In genomic region chrX:42718078-42718785, GRCm38 (mm10) we compare ENCODE assay signal across 28 mouse cellular contexts.
DNase-seq lines count a peak whose midpoint lies in the region; ATAC-seq lines count a peak whose summit lies in the region.
"Had no signal": no experiment of that assay in that cellular context is flagged by ENCODE, and none has a peak within 500 bp of the region (broad histone marks: within the 10 kb centered on the region; RNA-seq: fewer than 3 reads in every experiment).

No protein-coding gene starts in this region.

- H3K4me2 ChIP-seq in forebrain, embryonic 15.5 days (replicated peaks): no peak overlapping the region
- no peak overlapping the region for H3K4me2 ChIP-seq in forebrain, embryonic 16.5 days (ENCODE audit: low read length)
- H3K4me2 ChIP-seq: embryonic facial prominence, embryonic 12.5 days; embryonic facial prominence, embryonic 15.5 days; heart, embryonic 12.5 days; heart, embryonic 15.5 days; hindbrain, embryonic 14.5 days had no signal

- ATAC-seq in forebrain, embryonic 15.5 days (replicated peaks): peak; percentile 72; the same call in 1 of the 2 replicates
- peak; percentile 87 for ATAC-seq in forebrain, embryonic 16.5 days
- ATAC-seq: activated CD4-positive, CD25-positive, alpha-beta regulatory T cell, adult 4 months; CD4-positive, CD25-positive, alpha-beta regulatory T cell, adult 4 months; hindbrain, postnatal 0 days; inflammation-experienced regulatory T-cells, adult 6 months; intestine, embryonic 16.5 days had no signal

- no peak for DNase-seq in forebrain, embryonic 10.5 days (ENCODE audit: extremely low spot score, low spot score)
- peak; percentile 73 for DNase-seq in retina, postnatal 1 day
- no peak for DNase-seq in right cerebral cortex, postnatal 36 days (ENCODE audit: low spot score in 2 of 2)
- no peak for DNase-seq in heart, adult 18-20 months
- DNase-seq: adrenal gland, adult 8-10 months; adrenal gland, postnatal 25 days; cerebellum, adult 2 months; cerebellum, adult 9-11 months; cerebellum, postnatal 25 days; gastrocnemius, adult 2 months; gastrocnemius, postnatal 14 days; heart, adult 11 months; heart, postnatal 10 days; heart, postnatal 36 days; kidney, adult 18-20 months had no signal

- H3K9me3 ChIP-seq in forebrain, embryonic 15.5 days: no peaks in the 10 kb centered on the region
- H3K9me3 ChIP-seq in forebrain, embryonic 10.5 days: no peaks in the 10 kb centered on the region
- no peaks in the 10 kb centered on the region for H3K9me3 ChIP-seq in forebrain, embryonic 16.5 days (ENCODE audit: control insufficient read depth, low read length)
- H3K9me3 ChIP-seq: embryonic facial prominence, embryonic 12.5 days; embryonic facial prominence, embryonic 15.5 days; heart, embryonic 12.5 days; heart, embryonic 15.5 days; hindbrain, embryonic 10.5 days had no signal

- H3K9ac ChIP-seq in forebrain, embryonic 15.5 days (replicated peaks): no peak overlapping the region
- H3K9ac ChIP-seq in forebrain, embryonic 16.5 days (replicated peaks; ENCODE audit: low read depth, low read length): no peak overlapping the region
- H3K9ac ChIP-seq: embryonic facial prominence, embryonic 12.5 days; embryonic facial prominence, embryonic 15.5 days; heart, embryonic 12.5 days; heart, embryonic 15.5 days; hindbrain, embryonic 14.5 days had no signal

- no peaks in the 10 kb centered on the region for H3K36me3 ChIP-seq in forebrain, embryonic 15.5 days
- H3K36me3 ChIP-seq in forebrain, embryonic 10.5 days (replicated peaks): no peaks in the 10 kb centered on the region
- H3K36me3 ChIP-seq in forebrain, embryonic 16.5 days (ENCODE audit: control insufficient read depth, insufficient read depth): no peaks in the 10 kb centered on the region
- H3K36me3 ChIP-seq: embryonic facial prominence, embryonic 12.5 days; embryonic facial prominence, embryonic 15.5 days; heart, embryonic 12.5 days; heart, embryonic 15.5 days; hindbrain, embryonic 10.5 days had no signal

- no peaks in the 10 kb centered on the region for H3K27me3 ChIP-seq in forebrain, embryonic 15.5 days
- H3K27me3 ChIP-seq in forebrain, embryonic 10.5 days (ENCODE audit: poor library complexity, severe bottlenecking): no peaks in the 10 kb centered on the region
- H3K27me3 ChIP-seq in forebrain, embryonic 16.5 days (replicated peaks; ENCODE audit: control insufficient read depth, insufficient read depth, low read length): no peaks in the 10 kb centered on the region
- H3K27me3 ChIP-seq: embryonic facial prominence, embryonic 12.5 days; embryonic facial prominence, embryonic 15.5 days; heart, embryonic 12.5 days; heart, embryonic 15.5 days had no signal

- no peak overlapping the region for H3K27ac ChIP-seq in forebrain, embryonic 15.5 days (replicated peaks)
- H3K27ac ChIP-seq in forebrain, embryonic 10.5 days: no peak overlapping the region
- H3K27ac ChIP-seq in forebrain, embryonic 16.5 days (ENCODE audit: low read length): no peak overlapping the region
- H3K27ac ChIP-seq: embryonic facial prominence, embryonic 12.5 days; embryonic facial prominence, embryonic 15.5 days; gastrocnemius, adult 2 months; heart, embryonic 15.5 days; hindbrain, embryonic 10.5 days; hindbrain, embryonic 14.5 days; hindbrain, postnatal 0 days had no signal

- H3K4me1 ChIP-seq in forebrain, embryonic 15.5 days: no peaks in the 10 kb centered on the region
- no peaks in the 10 kb centered on the region for H3K4me1 ChIP-seq in forebrain, embryonic 10.5 days
- no peaks in the 10 kb centered on the region for H3K4me1 ChIP-seq in forebrain, embryonic 16.5 days (replicated peaks; ENCODE audit: control insufficient read depth, insufficient read depth, low read length)
- H3K4me1 ChIP-seq: embryonic facial prominence, embryonic 12.5 days; embryonic facial prominence, embryonic 15.5 days; heart, embryonic 12.5 days; heart, embryonic 15.5 days; hindbrain, embryonic 10.5 days had no signal

- 51% methylated on average over 3 of the region's 3 CpGs for WGBS in forebrain, embryonic 15.5 days
- 76% methylated on average over 3 of the region's 3 CpGs for WGBS in forebrain, embryonic 10.5 days
- WGBS in forebrain, embryonic 16.5 days: 36% methylated on average over 3 of the region's 3 CpGs

- no peak overlapping the region for H3K4me3 ChIP-seq in forebrain, embryonic 15.5 days
- H3K4me3 ChIP-seq in forebrain, embryonic 10.5 days: no peak overlapping the region
- H3K4me3 ChIP-seq in forebrain, embryonic 16.5 days (replicated peaks; ENCODE audit: low read length): no peak overlapping the region
- H3K4me3 ChIP-seq: embryonic facial prominence, embryonic 12.5 days; embryonic facial prominence, embryonic 15.5 days; gastrocnemius, adult 2 months; heart, embryonic 12.5 days; heart, embryonic 15.5 days; hindbrain, embryonic 10.5 days had no signal
